ENCODE assay signal across 8 mouse cellular contexts in genomic region chr6:13838677-13839344, GRCm38 (mm10). TPM values are rescaled to one million over a fixed set of nuclear protein-coding genes. Genes with fewer than 3 reads are reported as not detected.
DNase-seq lines count a peak whose midpoint lies in the region; ATAC-seq and TF ChIP-seq lines count a peak whose summit lies in the region.

No protein-coding gene starts in this region.

- H3K4me1 ChIP-seq in forebrain, embryonic 12.5 days: peaks cover 20% of the 10 kb centered on the region
- H3K4me1 ChIP-seq in heart, embryonic 16.5 days (ENCODE audit: control insufficient read depth, insufficient read depth, low read length): peaks cover 3% of the 10 kb centered on the region; the same call in 1 of the 2 replicates
- peaks cover 0 to 3% of the 10 kb centered on the region in 2 experiments; a peak in 1 of 4 replicates for H3K4me1 ChIP-seq in liver, embryonic 14.5 days (replicated peaks; ENCODE audit: control insufficient read depth in 2 of 2, insufficient read depth in 2 of 2, low read length in 1 of 2)
- H3K4me1 ChIP-seq in stomach, embryonic 15.5 days: no peaks in the 10 kb centered on the region

- under 1% methylated on average over 41 of the region's 41 CpGs for WGBS in forebrain, embryonic 12.5 days
- 1% methylated on average over 41 of the region's 41 CpGs for WGBS in heart, embryonic 16.5 days
- WGBS in liver, embryonic 14.5 days (ENCODE audit: insufficient replicate concordance): under 1% methylated on average over 41 of the region's 41 CpGs
- under 1% methylated on average over 41 of the region's 41 CpGs for WGBS in stomach, embryonic 15.5 days

- H3K9me3 ChIP-seq in forebrain, embryonic 12.5 days: no peaks in the 10 kb centered on the region
- no peaks in the 10 kb centered on the region for H3K9me3 ChIP-seq in heart, embryonic 16.5 days (replicated peaks; ENCODE audit: control insufficient read depth, low read length)
- H3K9me3 ChIP-seq in liver, embryonic 14.5 days (ENCODE audit: control insufficient read depth, low read length): no peaks in the 10 kb centered on the region
- H3K9me3 ChIP-seq in stomach, embryonic 15.5 days: no peaks in the 10 kb centered on the region

- TF ChIP-seq CTCF in C2C12 (IDR thresholded peaks at IDR 0.05; ENCODE audit: control insufficient read depth, insufficient read depth, insufficient read length): no peak
- no peak for TF ChIP-seq CTCF in liver, embryonic 14.5 days (IDR thresholded peaks at IDR 0.05; ENCODE audit: low read depth)

- TF ChIP-seq EP300 in liver, embryonic 14.5 days (IDR thresholded peaks at IDR 0.05; ENCODE audit: low read depth): no peak

- no peaks in the 10 kb centered on the region for H3K79me3 ChIP-seq in C2C12 (ENCODE audit: low read depth)

- no peaks in the 10 kb centered on the region for H3K27me3 ChIP-seq in C2C12 (ENCODE audit: control insufficient read depth, insufficient read depth, insufficient read length)
- no peaks in the 10 kb centered on the region for H3K27me3 ChIP-seq in forebrain, embryonic 12.5 days
- H3K27me3 ChIP-seq in heart, embryonic 16.5 days (ENCODE audit: control insufficient read depth, insufficient read depth, low read length): no peaks in the 10 kb centered on the region
- peaks cover 7% of the 10 kb centered on the region for H3K27me3 ChIP-seq in liver, embryonic 14.5 days (ENCODE audit: control insufficient read depth, insufficient read depth, low read length)
- no peaks in the 10 kb centered on the region for H3K27me3 ChIP-seq in stomach, embryonic 15.5 days (replicated peaks)

- H3K9ac ChIP-seq in forebrain, embryonic 12.5 days: peak overlapping the region; percentile 86
- peak overlapping the region; percentile 76 for H3K9ac ChIP-seq in heart, embryonic 16.5 days (ENCODE audit: low read length)
- no peak overlapping the region for H3K9ac ChIP-seq in liver, embryonic 14.5 days (replicated peaks)
- H3K9ac ChIP-seq in stomach, embryonic 15.5 days: peak overlapping the region; percentile 63

- peak overlapping the region; percentile 32 for H3ac ChIP-seq in C2C12 (ENCODE audit: control insufficient read depth, insufficient read length, low read depth)

- H3K79me2 ChIP-seq in C2C12 (ENCODE audit: control insufficient read depth, insufficient read depth): no peaks in the 10 kb centered on the region

- peak overlapping the region; percentile 96 for H3K27ac ChIP-seq in forebrain, embryonic 12.5 days
- H3K27ac ChIP-seq in heart, embryonic 16.5 days (ENCODE audit: low read length): peak overlapping the region; percentile 49
- no peak overlapping the region for H3K27ac ChIP-seq in liver, embryonic 14.5 days
- peak overlapping the region; percentile 74 for H3K27ac ChIP-seq in stomach, embryonic 15.5 days

- peak overlapping the region; percentile 74 for H3K4me2 ChIP-seq in forebrain, embryonic 12.5 days
- H3K4me2 ChIP-seq in heart, embryonic 16.5 days (ENCODE audit: low read depth, low read length): peak overlapping the region; percentile 75
- H3K4me2 ChIP-seq in liver, embryonic 14.5 days (ENCODE audit: low read depth): peak overlapping the region; percentile 62
- H3K4me2 ChIP-seq in stomach, embryonic 15.5 days: peak overlapping the region; percentile 96

- peak; percentile 93 for ATAC-seq in forebrain, embryonic 12.5 days (ENCODE audit: low FRiP score)
- ATAC-seq in heart, embryonic 16.5 days (replicated peaks; ENCODE audit: extremely low read depth, insufficient read depth, low FRiP score): peak; percentile 91
- ATAC-seq in liver, embryonic 14.5 days (ENCODE audit: insufficient read depth): no peak
- ATAC-seq in stomach, embryonic 15.5 days (ENCODE audit: insufficient read depth, low FRiP score, low read depth): peak; percentile 86

- peak; percentile 94 for DNase-seq in brain, adult 2 months (ENCODE audit: low read depth, low spot score)
- peak; percentile 49 to 75 for DNase-seq in kidney, postnatal 36 days
- no peak for DNase-seq in liver, embryonic 14.5 days (ENCODE audit: low read depth in 3 of 3, low spot score in 3 of 3)
- DNase-seq in natural killer cell, adult 2 months (ENCODE audit: low spot score in 2 of 2): peak; percentile 5 to 25

- no peaks in the 10 kb centered on the region for H3K36me3 ChIP-seq in C2C12 (ENCODE audit: control insufficient read depth, insufficient read depth)
- no peaks in the 10 kb centered on the region for H3K36me3 ChIP-seq in forebrain, embryonic 12.5 days (replicated peaks)
- no peaks in the 10 kb centered on the region for H3K36me3 ChIP-seq in heart, embryonic 16.5 days (ENCODE audit: control insufficient read depth, insufficient read depth)
- no peaks in the 10 kb centered on the region for H3K36me3 ChIP-seq in liver, embryonic 14.5 days (replicated peaks; ENCODE audit: control insufficient read depth, insufficient read depth, low read depth)
- no peaks in the 10 kb centered on the region for H3K36me3 ChIP-seq in stomach, embryonic 15.5 days

- H3K4me3 ChIP-seq in C2C12 (ENCODE audit: insufficient read depth, poor library complexity, severe bottlenecking): peak overlapping the region; percentile 35
- H3K4me3 ChIP-seq in forebrain, embryonic 12.5 days (replicated peaks): peak overlapping the region; percentile 60
- H3K4me3 ChIP-seq in heart, embryonic 16.5 days (ENCODE audit: low read length): peak overlapping the region; percentile 60
- peak overlapping the region; percentile 45 to 50 for H3K4me3 ChIP-seq in liver, embryonic 14.5 days (ENCODE audit: insufficient read depth in 1 of 2, low read depth in 2 of 2, low read length in 2 of 2)
- peak overlapping the region; percentile 64 for H3K4me3 ChIP-seq in stomach, embryonic 15.5 days (replicated peaks)

TF ChIP-seq in C2C12, 6 proteins besides CTCF, POLR2A, EP300 and RAD21:
- TF ChIP-seq FOSL1 (IDR thresholded peaks at IDR 0.05; ENCODE audit: insufficient read depth, low read length, poor library complexity, severe bottlenecking) (no peak), USF1 (IDR thresholded peaks at IDR 0.05; ENCODE audit: low read depth) (no peak)
TF ChIP-seq in C2C12: peak in this region for 0.

RNA-seq across cellular contexts. Expression of gene Gpr85, which starts 0.9 kb away (rescaled TPM):
- polyA plus RNA-seq in C2C12 (2012; fragmentation: generic; extraction: Trizol): 0.98 TPM
- 33.5 and 35.8 TPM in 2 replicates for polyA plus RNA-seq in forebrain, embryonic 12.5 days (2016; fragmentation: Nextera tagmentation; extraction: Ambion mirVana)
- polyA plus RNA-seq in heart, embryonic 16.5 days (2015; fragmentation: Nextera tagmentation; extraction: Ambion mirVana): 2.0 and 2.2 TPM in 2 replicates
- polyA plus RNA-seq in liver, embryonic 14.5 days (2012; rRNA removed): 0.11 and 0.19 TPM in 2 replicates
- polyA plus RNA-seq in liver, embryonic 14.5 days (2014; fragmentation: Nextera tagmentation; extraction: Ambion mirVana): 0.13 and 0.35 TPM in 2 replicates
- polyA plus RNA-seq in stomach, embryonic 15.5 days (2015; fragmentation: Nextera tagmentation; extraction: Ambion mirVana): 4.4 and 4.5 TPM in 2 replicates

RNA-seq across cellular contexts. Expression of gene 2610001J05Rik, which starts 32.5 kb away (rescaled TPM):
- 63.8 TPM for polyA plus RNA-seq in C2C12 (2012; fragmentation: generic; extraction: Trizol)
- 93.7 and 97.0 TPM in 2 replicates for polyA plus RNA-seq in forebrain, embryonic 12.5 days (2016; fragmentation: Nextera tagmentation; extraction: Ambion mirVana)
- polyA plus RNA-seq in heart, embryonic 16.5 days (2015; fragmentation: Nextera tagmentation; extraction: Ambion mirVana): 110 and 120 TPM in 2 replicates
- polyA plus RNA-seq in liver, embryonic 14.5 days (2012; rRNA removed): 18.1 and 27.7 TPM in 2 replicates
- polyA plus RNA-seq in liver, embryonic 14.5 days (2014; fragmentation: Nextera tagmentation; extraction: Ambion mirVana): 27.8 and 27.9 TPM in 2 replicates
- polyA plus RNA-seq in stomach, embryonic 15.5 days (2015; fragmentation: Nextera tagmentation; extraction: Ambion mirVana): 126 and 130 TPM in 2 replicates

Comparison
In these comparisons a context has a peak if more than half of its experiments do, and no peak if none do; other contexts are left out.
1. DNase-seq: peak in brain, adult 2 months (single experiment), kidney, postnatal 36 days (2 of 2) and natural killer cell, adult 2 months (2 of 2); none in liver, embryonic 14.5 days (0 of 3).
2. Peak in every context shown above with its lines, with median percentiles within 50 percentile points of each other: H3K4me3 ChIP-seq and H3K4me2 ChIP-seq.